Mouse (Mus musculus) midbrain, postnatal 0 days (tissue): ENCODE results near the gene Picalm. TPM values are rescaled to one million over a fixed set of nuclear protein-coding genes. Genes with fewer than 3 reads are reported as not detected.

Experiments
- ATAC-seq: fragments of 200-750 bp; cut with Nextera tagmentation; 2 replicates; pipeline ENCODE4 v1.8.0; 2017; ENCODE audit warnings: moderate number of reproducible peaks, mild to moderate bottlenecking, moderate TSS enrichment, moderate library complexity; ENCODE audit not compliant: low FRiP score
- DNase-seq: peaks from one replicate; pipeline ENCODE4 v3.0.0-alpha.2; 2015; ENCODE audit warnings: low spot score
- H3K27ac ChIP-seq: fragments of 300-500 bp; sonication (generic); 2 replicates; pipeline ENCODE4 v1.5.1; 2014; ENCODE audit warnings: low read depth, mild to moderate bottlenecking, low read length, mixed read lengths
- H3K27me3 ChIP-seq: fragments of 300-500 bp; sonication (generic); 2 replicates; pipeline ENCODE4 v1.6.1; 2014; ENCODE audit warnings: low read length, control low read depth, mixed read lengths; ENCODE audit not compliant: insufficient read depth
- H3K36me3 ChIP-seq: fragments of 300-500 bp; sonication (generic); 2 replicates; pipeline ENCODE4 v1.6.1; 2014; ENCODE audit warnings: low read length, control low read depth, mixed read lengths; ENCODE audit not compliant: insufficient read depth
- H3K4me1 ChIP-seq: fragments of 300-500 bp; sonication (generic); 2 replicates; pipeline ENCODE4 v1.6.1; 2014; ENCODE audit warnings: mild to moderate bottlenecking, control low read depth, antibody characterized with exemption, low read length, mixed read lengths; ENCODE audit not compliant: insufficient read depth
- H3K4me2 ChIP-seq: fragments of 300-500 bp; sonication (generic); 2 replicates; pipeline ENCODE4 v1.6.1; 2014; ENCODE audit warnings: low read depth, mild to moderate bottlenecking, low read length, mixed read lengths; ENCODE audit not compliant: poor library complexity, severe bottlenecking
- H3K4me3 ChIP-seq: fragments of 300-500 bp; sonication (generic); 2 replicates; pipeline ENCODE4 v1.5.1; 2014; ENCODE audit warnings: low read depth, mild to moderate bottlenecking, low read length, moderate library complexity
- H3K9ac ChIP-seq: fragments of 300-500 bp; sonication (generic); replicated peaks from 2 replicates; pipeline ENCODE4 v1.6.1; 2014; ENCODE audit warnings: mild to moderate bottlenecking, low read length, moderate library complexity, mixed read lengths; ENCODE audit not compliant: poor library complexity, severe bottlenecking
- H3K9me3 ChIP-seq: fragments of 300-500 bp; sonication (generic); 2 replicates; pipeline ENCODE4 v1.6.1; 2016; ENCODE audit warnings: low read length, control low read depth
- CTCF ChIP-seq: IDR thresholded peaks from 2 replicates; pipeline ENCODE4 v1.5.1; 2016; ENCODE audit warnings: antibody characterized with exemption, mild to moderate bottlenecking
- WGBS: fragments of 180-500 bp; shearing (Covaris S2); extraction: QIAGEN DNeasy Blood & Tissue Kit; methylation state at CpG from one replicate; pipeline ENCODE4 v1.1.7; 2014; 5-methylcytosine and 5-hydroxymethylcytosine counted together
- polyA plus RNA-seq: library from polyadenylated mRNA; unstranded; fragments of >200 nt; fragmentation: Nextera tagmentation; extraction: Ambion mirVana; gene quantifications from 2 replicates; pipeline ENCODE4 v1.2.1, GENCODE M21; 2015
- total RNA-seq: library from RNA; depleted of rRNA; stranded (reverse); fragments of >200 nt; gene quantifications from 2 replicates; pipeline ENCODE4 v1.2.3, GENCODE M21; 2014

Gene Picalm
- total and polyA plus RNA-seq, 2 experiments from 2014 or later, result 24.8 to 173 TPM

- Histone ChIP-seq H3K27ac (no peak overlapping the region), H3K4me3 (peak overlapping the region; percentile 17; the same call in 1 of the 2 replicates), H3K27me3 (no peaks in the 10 kb centered on the region), H3K9me3 (no peaks in the 10 kb centered on the region), H3K9ac (no peak overlapping the region), H3K36me3 (no peaks in the 10 kb centered on the region), H3K4me2 (peak overlapping the region; percentile 36), H3K4me1 (no peaks in the 10 kb centered on the region)
- TF ChIP-seq CTCF, result no peak
- DNase-seq, result peak; percentile 19
- WGBS, result 23% methylated on average over 10 of the region's 10 CpGs
- no peak for ATAC-seq
These were observed 30.8 kb upstream of the Picalm start for GRCm38 (mm10) chr7:90099248-90099647.

- no peak overlapping the region for H3K4me3 ChIP-seq
- no peaks in the 10 kb centered on the region for H3K27me3 ChIP-seq
- H3K36me3 ChIP-seq, result no peaks in the 10 kb centered on the region
- 86% methylated on average over 3 of the region's 3 CpGs for WGBS
- no peak overlapping the region for H3K27ac ChIP-seq
- no peak overlapping the region for H3K4me2 ChIP-seq
- no peak for ATAC-seq
- no peaks in the 10 kb centered on the region for H3K9me3 ChIP-seq
- TF ChIP-seq CTCF, result no peak
- H3K4me1 ChIP-seq, result no peaks in the 10 kb centered on the region
- no peak for DNase-seq
- no peak overlapping the region for H3K9ac ChIP-seq
These were observed 29.3 kb upstream of the Picalm start for GRCm38 (mm10) chr7:90100614-90101160.

GRCm38 (mm10) chr7:90116100-90116499 is 13.9 kb upstream of the Picalm start:
- no peaks in the 10 kb centered on the region for H3K36me3 ChIP-seq
- 0 out of 2 replicates have a peak, but pooled peaks cover 3% of the 10 kb centered on the region for H3K9me3 ChIP-seq
- H3K4me1 ChIP-seq, result no peaks in the 10 kb centered on the region
- no peaks in the 10 kb centered on the region for H3K27me3 ChIP-seq
- WGBS, result 96% methylated on average over 2 of the region's 2 CpGs
- H3K27ac ChIP-seq, result no peak overlapping the region
- ATAC-seq, result no peak
- no peak overlapping the region for H3K4me2 ChIP-seq
- no peak for TF ChIP-seq CTCF
- DNase-seq, result no peak
- no peak overlapping the region for H3K9ac ChIP-seq
- H3K4me3 ChIP-seq, result no peak overlapping the region

- 46% methylated on average over 4 of the region's 4 CpGs for WGBS
- ATAC-seq, result no peak
- no peak overlapping the region for H3K27ac ChIP-seq
- H3K36me3 ChIP-seq, result no peaks in the 10 kb centered on the region
- H3K4me1 ChIP-seq, result no peaks in the 10 kb centered on the region
- TF ChIP-seq CTCF, result no peak
- no peak for DNase-seq
- H3K27me3 ChIP-seq, result no peaks in the 10 kb centered on the region
- H3K9me3 ChIP-seq, result no peaks in the 10 kb centered on the region
- no peak overlapping the region for H3K9ac ChIP-seq
- no peak overlapping the region for H3K4me2 ChIP-seq
- H3K4me3 ChIP-seq, result no peak overlapping the region
These were observed 9.9 kb upstream of the Picalm start for GRCm38 (mm10) chr7:90120106-90120505.

- 93% methylated on average over 5 of the region's 5 CpGs for WGBS
- DNase-seq (no peak), ATAC-seq (no peak)
- H3K36me3 ChIP-seq, result no peaks in the 10 kb centered on the region
- no peak for TF ChIP-seq CTCF
- H3K27ac ChIP-seq, result no peak overlapping the region
- no peaks in the 10 kb centered on the region for H3K27me3 ChIP-seq
- H3K9me3 ChIP-seq, result no peaks in the 10 kb centered on the region
- H3K4me2 ChIP-seq, result no peak overlapping the region
- H3K9ac ChIP-seq, result no peak overlapping the region
- H3K4me1 ChIP-seq, result peaks cover 3% of the 10 kb centered on the region; the same call in 1 of the 2 replicates
- H3K4me3 ChIP-seq, result no peak overlapping the region
These were observed 5.0 kb upstream of the Picalm start for GRCm38 (mm10) chr7:90124991-90125390.

GRCm38 (mm10) chr7:90128631-90129200 is 1.3 kb upstream of the Picalm start:
- Histone ChIP-seq H3K4me3 (peak overlapping the region; percentile 97), H3K4me1 (peaks cover 3% of the 10 kb centered on the region; the same call in 1 of the 2 replicates), H3K27ac (peak overlapping the region; percentile 92), H3K36me3 (no peaks in the 10 kb centered on the region), H3K4me2 (peak overlapping the region; percentile 57), H3K9ac (peak overlapping the region; percentile 94), H3K27me3 (no peaks in the 10 kb centered on the region), H3K9me3 (no peaks in the 10 kb centered on the region)
- no peak for DNase-seq
- no peak for ATAC-seq
- 69% methylated on average over 8 of the region's 8 CpGs for WGBS
- TF ChIP-seq CTCF, result no peak
